Mouse (Mus musculus): ENCODE measurements around the gene Syndig1.

The Syndig1 gene

GRCm38 (mm10) chr2:149980419-149980818 is 151.4 kb downstream of the Syndig1 start:
- peak; percentile 51 for DNase-seq (ENCODE audit: inconsistent ontology term)

- DNase-seq (ENCODE audit: inconsistent ontology term), result no peak
Measured at GRCm38 (mm10) chr2:149982466-149982865, 153.5 kb downstream of the Syndig1 start.

GRCm38 (mm10) chr2:149983107-149983506 is 154.1 kb downstream of the Syndig1 start:
- DNase-seq (ENCODE audit: inconsistent ontology term), result no peak

GRCm38 (mm10) chr2:149987610-149988009 is 158.6 kb downstream of the Syndig1 start:
- DNase-seq (ENCODE audit: inconsistent ontology term), result no peak

GRCm38 (mm10) chr2:149991506-149991905 is 162.5 kb downstream of the Syndig1 start:
- no peak for DNase-seq (ENCODE audit: inconsistent ontology term)

GRCm38 (mm10) chr2:149992921-149993320 is 163.9 kb downstream of the Syndig1 start:
- no peak for DNase-seq (ENCODE audit: inconsistent ontology term)

- no peak for DNase-seq (ENCODE audit: inconsistent ontology term)
Measured at GRCm38 (mm10) chr2:149996382-149996964, 167.5 kb downstream of the Syndig1 start.

GRCm38 (mm10) chr2:149997657-149998056 is 168.6 kb downstream of the Syndig1 start:
- no peak for DNase-seq (ENCODE audit: inconsistent ontology term)

- DNase-seq (ENCODE audit: inconsistent ontology term), result peak; percentile 45
Measured at GRCm38 (mm10) chr2:149998373-149999108, 169.5 kb downstream of the Syndig1 start.

- no peak for DNase-seq (ENCODE audit: inconsistent ontology term)
Measured at GRCm38 (mm10) chr2:150000564-150000963, 171.6 kb downstream of the Syndig1 start.

GRCm38 (mm10) chr2:150003499-150003898 is 174.5 kb downstream of the Syndig1 start:
- DNase-seq (ENCODE audit: inconsistent ontology term), result no peak

GRCm38 (mm10) chr2:150012787-150013346 is 183.9 kb downstream of the Syndig1 start:
- DNase-seq (ENCODE audit: inconsistent ontology term), result no peak

GRCm38 (mm10) chr2:150013785-150014184 is 184.8 kb downstream of the Syndig1 start:
- DNase-seq (ENCODE audit: inconsistent ontology term), result no peak

GRCm38 (mm10) chr2:150016303-150016702 is 187.3 kb downstream of the Syndig1 start:
- DNase-seq (ENCODE audit: inconsistent ontology term), result no peak

- DNase-seq (ENCODE audit: inconsistent ontology term), result no peak
Measured at GRCm38 (mm10) chr2:150020706-150021105, 191.7 kb downstream of the Syndig1 start.

- peak; percentile 77 for DNase-seq (ENCODE audit: inconsistent ontology term)
Measured at GRCm38 (mm10) chr2:150023873-150024339, 194.9 kb downstream of the Syndig1 start.

- DNase-seq (ENCODE audit: inconsistent ontology term), result no peak
Measured at GRCm38 (mm10) chr2:150043531-150043930, 214.5 kb downstream of the Syndig1 start.

Measured in Muller cell, postnatal 12 days (primary cell).